Mouse (Mus musculus) stomach, postnatal 0 days (tissue): Measurements from ENCODE around the gene Nasp.

Experiments used
- CTCF ChIP-seq: IDR thresholded peaks from 2 replicates; pipeline ENCODE4 v1.5.1; 2016; ENCODE audit warnings: antibody characterized with exemption, low read depth, mild to moderate bottlenecking, moderate library complexity
- EP300 ChIP-seq: optimal IDR thresholded peaks from 2 replicates; pipeline ENCODE3; 2016; ENCODE audit warnings: antibody characterized with exemption

DNA sequence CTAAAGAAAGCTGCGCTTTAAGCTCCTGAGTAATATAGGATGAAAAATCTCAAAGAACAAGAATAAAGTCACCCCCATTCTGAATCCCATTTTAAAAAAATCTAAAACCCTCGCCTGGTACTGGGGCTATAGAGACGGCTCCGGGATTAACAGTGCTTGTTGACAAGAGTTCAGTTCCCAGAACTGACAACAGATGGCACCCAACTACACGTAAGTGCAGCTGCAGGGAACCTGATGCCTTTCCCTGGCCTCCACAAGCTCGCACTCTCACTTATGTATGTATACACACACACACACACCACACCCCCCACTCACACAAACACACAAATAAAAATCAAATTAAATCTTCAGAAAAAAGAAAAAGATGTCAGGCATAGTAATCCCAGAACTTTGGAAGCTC is 16.6 kb upstream of the Nasp start:
- peak; percentile 76 for TF ChIP-seq CTCF
- TF ChIP-seq EP300 = no peak
